Comparison of ENCODE assay signal across 14 mouse cellular contexts in the genomic region with DNA sequence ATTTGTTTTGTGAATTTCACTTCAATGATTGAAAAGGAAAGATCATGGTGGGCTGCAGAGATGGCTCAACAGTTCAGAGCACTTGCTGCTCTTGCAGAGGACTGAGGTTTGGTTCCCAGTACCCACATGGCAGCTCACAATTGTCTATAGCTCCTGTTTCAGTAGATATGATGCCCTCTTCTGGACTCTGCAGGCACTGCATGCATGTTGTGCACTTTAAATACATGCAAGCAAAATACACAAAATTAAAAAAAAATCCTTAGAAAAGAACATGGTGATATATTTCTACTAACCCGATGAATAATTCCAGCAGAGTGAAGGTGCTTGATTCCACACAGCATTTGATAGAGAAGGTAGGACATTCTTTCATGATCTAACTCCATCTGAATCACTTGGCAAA. TPM values are rescaled to one million over a fixed set of nuclear protein-coding genes. Genes with fewer than 3 reads are reported as not detected.
DNase-seq lines count a peak whose midpoint lies in the region; ATAC-seq and TF ChIP-seq lines count a peak whose summit lies in the region.
"Had no signal": no experiment of that assay in that cellular context is flagged by ENCODE, and none has a peak within 500 bp of the region (broad histone marks: within the 10 kb centered on the region; RNA-seq: fewer than 3 reads in every experiment).

No protein-coding gene starts in this region.

- in situ Hi-C loops in CH12.LX (cut with MboI; ENCODE audit: low pct_ligation_motif_present, low pct_unique_long_range_greater_than_20kb, low sequenced_read_pairs), result no loop called here

- DNase-seq in kidney, postnatal 4 days, result peak; percentile 17 to 28
- no peak for DNase-seq in kidney, postnatal 14 days
- peak; percentile 29 for DNase-seq in A20 (ENCODE audit: low read depth, low spot score)
- peak; percentile 10 for DNase-seq in CH12.LX (ENCODE audit: extremely low read depth)
- peak; percentile 37 for DNase-seq in induced T-regulatory cell, adult 2 months (ENCODE audit: low read depth)
- no peak for DNase-seq in spleen, adult 12 weeks (ENCODE audit: low spot score)
- no peak for DNase-seq in heart, postnatal 25 days (ENCODE audit: low spot score)
- DNase-seq: heart, postnatal 36 days; right cerebral cortex, adult 18-20 months had no signal

- no peak overlapping the region for H3K27ac ChIP-seq in CH12.LX (ENCODE audit: insufficient read depth, low read depth)
- H3K27ac ChIP-seq in hindbrain, embryonic 16.5 days (ENCODE audit: low read depth, low read length), result no peak overlapping the region
- H3K27ac ChIP-seq: embryonic facial prominence, embryonic 10.5 days; forebrain, embryonic 13.5 days; macrophage had no signal

- TF ChIP-seq EP300 in CH12.LX (IDR thresholded peaks at IDR 0.05; ENCODE audit: low read length), result no peak

- no peaks in the 10 kb centered on the region for H3K79me2 ChIP-seq in CH12.LX (replicated peaks; ENCODE audit: control insufficient read depth, extremely low read depth, insufficient read depth, poor library complexity, severe bottlenecking)

- H3K9ac ChIP-seq in CH12.LX (ENCODE audit: insufficient read depth, low read depth), result no peak overlapping the region
- no peak overlapping the region for H3K9ac ChIP-seq in hindbrain, embryonic 16.5 days (ENCODE audit: low read depth, low read length)
- H3K9ac ChIP-seq: forebrain, embryonic 13.5 days had no signal

- WGBS in hindbrain, embryonic 16.5 days, result 98% methylated on average over 1 of the region's 1 CpGs

- H3K9me3 ChIP-seq in CH12.LX (replicated peaks; ENCODE audit: low read length), result no peaks in the 10 kb centered on the region
- H3K9me3 ChIP-seq in hindbrain, embryonic 16.5 days (ENCODE audit: control insufficient read depth, low read length), result no peaks in the 10 kb centered on the region
- H3K9me3 ChIP-seq: embryonic facial prominence, embryonic 10.5 days; forebrain, embryonic 13.5 days had no signal

- TF ChIP-seq RAD21 in CH12.LX (IDR thresholded peaks at IDR 0.05; ENCODE audit: low read depth, low read length), result no peak

- dilution Hi-C loops in CH12.LX (cut with MboI; ENCODE audit: extremely low pct_ligation_motif_present, extremely low pct_unique_long_range_greater_than_20kb, low sequenced_read_pairs), result no loop called here

- H3K36me3 ChIP-seq in CH12.LX (replicated peaks in 1 of 2; ENCODE audit: control insufficient read depth in 1 of 2, insufficient read depth in 1 of 2, low read length in 1 of 2), result peaks cover 3 to 7% of the 10 kb centered on the region in 2 experiments
- H3K36me3 ChIP-seq in hindbrain, embryonic 16.5 days (ENCODE audit: control insufficient read depth, insufficient read depth, low read length), result peaks cover 9% of the 10 kb centered on the region; the same call in 1 of the 2 replicates

- TF ChIP-seq POLR2A in CH12.LX (IDR thresholded peaks at IDR 0.05; ENCODE audit: low read depth, low read length), result no peak

- ATAC-seq in hindbrain, embryonic 16.5 days, result no peak
- ATAC-seq: activated CD4-positive, CD25-positive, alpha-beta regulatory T cell, adult 4 months; forebrain, embryonic 13.5 days had no signal

- no peak overlapping the region for H3K4me2 ChIP-seq in CH12.LX (ENCODE audit: insufficient read depth, low read depth, poor library complexity, severe bottlenecking)
- no peak overlapping the region for H3K4me2 ChIP-seq in hindbrain, embryonic 16.5 days (ENCODE audit: low read length)
- H3K4me2 ChIP-seq: forebrain, embryonic 13.5 days had no signal

- no peak overlapping the region for H3K4me3 ChIP-seq in CH12.LX (replicated peaks in 1 of 3; ENCODE audit: low read depth in 2 of 3, low read length in 2 of 3, poor library complexity in 1 of 3)
- no peak overlapping the region for H3K4me3 ChIP-seq in hindbrain, embryonic 16.5 days (ENCODE audit: low read length)
- H3K4me3 ChIP-seq: embryonic facial prominence, embryonic 10.5 days; forebrain, embryonic 13.5 days had no signal

- TF ChIP-seq CTCF in CH12.LX (conservative IDR thresholded peaks at IDR 0.05 in 1 of 2, IDR thresholded peaks at IDR 0.05 in 1 of 2; ENCODE audit: low read depth in 2 of 2, low read length in 2 of 2), result peak; percentile 30 to 33; a peak in 1 of 4 replicates

- intact Hi-C loops in heart, postnatal 25 days (cut with DNase I), result loop anchor here (2.0 kb wide), 1 partner anchor 20 kb away; no protein-coding TSS in a partner anchor

- H3K27me3 ChIP-seq in CH12.LX (replicated peaks), result no peaks in the 10 kb centered on the region
- no peaks in the 10 kb centered on the region for H3K27me3 ChIP-seq in hindbrain, embryonic 16.5 days (replicated peaks; ENCODE audit: control insufficient read depth, insufficient read depth, low read length)
- H3K27me3 ChIP-seq: forebrain, embryonic 13.5 days had no signal

- peaks cover 0 to 12% of the 10 kb centered on the region in 2 experiments; a peak in 2 of 4 replicates for H3K4me1 ChIP-seq in CH12.LX (ENCODE audit: control insufficient read depth in 1 of 2, insufficient read depth in 2 of 2)
- no peaks in the 10 kb centered on the region for H3K4me1 ChIP-seq in hindbrain, embryonic 16.5 days (ENCODE audit: control insufficient read depth, insufficient read depth, low read depth, low read length)
- H3K4me1 ChIP-seq: embryonic facial prominence, embryonic 10.5 days; forebrain, embryonic 13.5 days had no signal

TF ChIP-seq in CH12.LX, 34 proteins besides CTCF, POLR2A, EP300 and RAD21:
- TF ChIP-seq MYC (IDR thresholded peaks at IDR 0.05; ENCODE audit: low read depth, low read length) (0 out of 2 replicates have a peak, but pooled peaks have one; percentile 16), JUN (IDR thresholded peaks at IDR 0.05; ENCODE audit: insufficient read depth, low read depth, low read length) (no peak)

RNA-seq across cellular contexts. Expression of a gene that starts 44.6 kb away (rescaled TPM):
- 9.1 TPM in 2 replicates for total RNA-seq in CH12.LX (2012; rRNA removed)
- total RNA-seq in CH12.LX (2014; rRNA removed), result 31.9 and 33.4 TPM in 2 replicates
- polyA plus RNA-seq in CH12.LX (2012; ENCODE audit: insufficient read length, low read depth), result 21.2 and 21.9 TPM in 2 replicates
- 24.4 and 27.1 TPM in 2 replicates for polyA plus RNA-seq in hindbrain, embryonic 16.5 days (2015; fragmentation: Nextera tagmentation; extraction: Ambion mirVana)
- total RNA-seq in heart, postnatal 25 days (2021), result 10 to 100 TPM; 31.7 to 32.4 TPM

Comparison
In these comparisons a context has a peak if more than half of its experiments do, and no peak if none do; other contexts are left out.
1. DNase-seq: peak in kidney, postnatal 4 days (2 of 2), A20 (single experiment), CH12.LX (single experiment) and induced T-regulatory cell, adult 2 months (single experiment); none in kidney, postnatal 14 days (single experiment), spleen, adult 12 weeks (single experiment) and heart, postnatal 25 days (single experiment).